Mouse (Mus musculus): Measurements from ENCODE around the gene Rbm44.

Rbm44 gene

GRCm38 (mm10) chr1:91179533-91180173 lies 34.8 kb downstream of the Rbm44 start, which contains the start of gene Ramp1:
Gene Ramp1, plus strand, starts transcription at chr1:91179822.
- peak; percentile 84 to 88 for DNase-seq

- DNase-seq = no peak
Observed at GRCm38 (mm10) chr1:91180174-91180565, 35.3 kb downstream of the Rbm44 start.

- DNase-seq = peak in 1 of 2 experiments; percentile 35
Observed at GRCm38 (mm10) chr1:91180723-91181122, 35.8 kb downstream of the Rbm44 start.

- DNase-seq = peak; percentile 11 to 27
Observed at GRCm38 (mm10) chr1:91181261-91181660, 36.4 kb downstream of the Rbm44 start.

GRCm38 (mm10) chr1:91181784-91182450 lies 37.0 kb downstream of the Rbm44 start:
- peak; percentile 31 to 35 for DNase-seq

GRCm38 (mm10) chr1:91183305-91183704 lies 38.4 kb downstream of the Rbm44 start:
- peak; percentile 66 to 80 for DNase-seq

- DNase-seq = peak in 1 of 2 experiments; percentile 14
Observed at GRCm38 (mm10) chr1:91186677-91187076, 41.8 kb downstream of the Rbm44 start.

- DNase-seq = peak; percentile 15 to 19
Observed at GRCm38 (mm10) chr1:91187315-91187714, 42.4 kb downstream of the Rbm44 start.

- peak; percentile 35 to 45 for DNase-seq
Observed at GRCm38 (mm10) chr1:91187786-91188640, 43.1 kb downstream of the Rbm44 start.

- DNase-seq = no peak
Observed at GRCm38 (mm10) chr1:91188851-91189460, 44.1 kb downstream of the Rbm44 start.

GRCm38 (mm10) chr1:91192184-91192583 lies 47.3 kb downstream of the Rbm44 start:
- DNase-seq = peak; percentile 54 to 61

GRCm38 (mm10) chr1:91193242-91193641 lies 48.4 kb downstream of the Rbm44 start:
- DNase-seq = peak; percentile 78 to 87

- DNase-seq = peak in 1 of 2 experiments; percentile 57
Observed at GRCm38 (mm10) chr1:91193680-91194079, 48.8 kb downstream of the Rbm44 start.

GRCm38 (mm10) chr1:91199793-91200192 lies 54.9 kb downstream of the Rbm44 start:
- DNase-seq = no peak

GRCm38 (mm10) chr1:91201122-91201521 lies 56.2 kb downstream of the Rbm44 start:
- peak in 1 of 2 experiments; percentile 3 for DNase-seq

GRCm38 (mm10) chr1:91204221-91204765 lies 59.4 kb downstream of the Rbm44 start:
- DNase-seq = no peak

GRCm38 (mm10) chr1:91205651-91206050 lies 60.8 kb downstream of the Rbm44 start:
- no peak for DNase-seq

- DNase-seq = no peak
Observed at GRCm38 (mm10) chr1:91206336-91206735, 61.4 kb downstream of the Rbm44 start.

- DNase-seq = no peak
Observed at GRCm38 (mm10) chr1:91206873-91207272, 62.0 kb downstream of the Rbm44 start.

- peak in 1 of 2 experiments; percentile 11 for DNase-seq
Observed at GRCm38 (mm10) chr1:91207334-91208074, 62.6 kb downstream of the Rbm44 start.

- DNase-seq = peak in 1 of 2 experiments; percentile 6
Observed at GRCm38 (mm10) chr1:91209343-91209742, 64.5 kb downstream of the Rbm44 start.

GRCm38 (mm10) chr1:91209785-91210184 lies 64.9 kb downstream of the Rbm44 start:
- peak in 1 of 2 experiments; percentile 22 for DNase-seq

Data from thymus, postnatal 36 days (tissue).